In genomic region chr15:100225891-100226290, GRCm38 (mm10) we compare ENCODE assay signal across 12 mouse cellular contexts. TPM values are rescaled to one million over a fixed set of nuclear protein-coding genes. Genes with fewer than 3 reads are reported as not detected.
DNase-seq lines count a peak whose midpoint lies in the region; ATAC-seq and TF ChIP-seq lines count a peak whose summit lies in the region.
"Had no signal": no experiment of that assay in that cellular context is flagged by ENCODE, and none has a peak within 500 bp of the region (broad histone marks: within the 10 kb centered on the region; RNA-seq: fewer than 3 reads in every experiment).

No protein-coding gene starts in this region.

- H3K4me1 ChIP-seq in forebrain, postnatal 0 days (ENCODE audit: insufficient read depth) = 0 out of 2 replicates have a peak, but pooled peaks cover 9% of the 10 kb centered on the region
- H3K4me1 ChIP-seq in forebrain, embryonic 14.5 days (ENCODE audit: control insufficient read depth, insufficient read depth, low read length) = peaks cover 10% of the 10 kb centered on the region
- peaks cover 37% of the 10 kb centered on the region for H3K4me1 ChIP-seq in liver, embryonic 13.5 days (replicated peaks)

- no peaks in the 10 kb centered on the region for H3K27me3 ChIP-seq in forebrain, postnatal 0 days (ENCODE audit: insufficient read depth, low read length)
- H3K27me3 ChIP-seq in forebrain, embryonic 14.5 days (replicated peaks; ENCODE audit: control insufficient read depth, insufficient read depth, low read length) = no peaks in the 10 kb centered on the region
- H3K27me3 ChIP-seq in liver, embryonic 13.5 days = no peaks in the 10 kb centered on the region
- H3K27me3 ChIP-seq: limb, embryonic 13.5 days had no signal

- DNase-seq in forebrain, postnatal 0 days = peak; percentile 10
- no peak for DNase-seq in forebrain, embryonic 14.5 days (ENCODE audit: low spot score)
- DNase-seq in layer of hippocampus, adult 11-12 months (ENCODE audit: low spot score) = peak; percentile 22
- no peak for DNase-seq in layer of hippocampus, adult 8-10 months (ENCODE audit: low spot score in 2 of 2)
- DNase-seq in brain, embryonic 18.5 days (ENCODE audit: low read depth, low spot score) = peak; percentile 6
- DNase-seq in liver, embryonic 13.5 days = no peak
- no peak for DNase-seq in ovary, postnatal 14 days (ENCODE audit: low spot score)
- DNase-seq in thymus, adult 18-20 months = no peak
- DNase-seq: gastrocnemius, postnatal 36 days had no signal

- H3K4me2 ChIP-seq in forebrain, postnatal 0 days (ENCODE audit: low read depth) = no peak overlapping the region
- no peak overlapping the region for H3K4me2 ChIP-seq in forebrain, embryonic 14.5 days (ENCODE audit: low read length)
- H3K4me2 ChIP-seq in liver, embryonic 13.5 days = peak overlapping the region; percentile 78

- H3K9ac ChIP-seq in forebrain, postnatal 0 days = no peak overlapping the region
- H3K9ac ChIP-seq in forebrain, embryonic 14.5 days (ENCODE audit: low read length) = no peak overlapping the region
- H3K9ac ChIP-seq in liver, embryonic 13.5 days = peak overlapping the region; percentile 95; the same call in 1 of the 2 replicates
- H3K9ac ChIP-seq: limb, embryonic 13.5 days had no signal

- H3K36me3 ChIP-seq in forebrain, postnatal 0 days (ENCODE audit: insufficient read depth) = no peaks in the 10 kb centered on the region
- 0 out of 2 replicates have a peak, but pooled peaks cover 3% of the 10 kb centered on the region for H3K36me3 ChIP-seq in forebrain, embryonic 14.5 days (ENCODE audit: control insufficient read depth, insufficient read depth, low read length)
- H3K36me3 ChIP-seq in liver, embryonic 13.5 days = peaks cover 3% of the 10 kb centered on the region; the same call in 1 of the 2 replicates

- H3K4me3 ChIP-seq in forebrain, postnatal 0 days (ENCODE audit: low read depth, low read length) = no peak overlapping the region
- H3K4me3 ChIP-seq in forebrain, embryonic 14.5 days (ENCODE audit: low read depth, low read length) = no peak overlapping the region
- 0 out of 2 replicates have a peak overlapping the region, but pooled peaks have one; percentile 87 for H3K4me3 ChIP-seq in liver, embryonic 13.5 days (replicated peaks)

- ATAC-seq in forebrain, postnatal 0 days = no peak
- ATAC-seq in forebrain, embryonic 14.5 days = no peak
- no peak for ATAC-seq in liver, embryonic 13.5 days (ENCODE audit: low read depth)
- ATAC-seq: midbrain, embryonic 16.5 days had no signal

- 64% methylated on average over 1 of the region's 1 CpGs for WGBS in forebrain, postnatal 0 days
- 95% methylated on average over 1 of the region's 1 CpGs for WGBS in forebrain, embryonic 14.5 days
- 82% methylated on average over 1 of the region's 1 CpGs for WGBS in liver, embryonic 13.5 days (ENCODE audit: insufficient replicate concordance)

- no peak overlapping the region for H3K27ac ChIP-seq in forebrain, postnatal 0 days (ENCODE audit: low read depth, low read length)
- no peak overlapping the region for H3K27ac ChIP-seq in forebrain, embryonic 14.5 days (ENCODE audit: low read depth, low read length)
- peak overlapping the region; percentile 98 for H3K27ac ChIP-seq in liver, embryonic 13.5 days
- H3K27ac ChIP-seq: limb, embryonic 13.5 days had no signal

- H3K9me3 ChIP-seq in forebrain, postnatal 0 days (ENCODE audit: low read length) = no peaks in the 10 kb centered on the region
- no peaks in the 10 kb centered on the region for H3K9me3 ChIP-seq in forebrain, embryonic 14.5 days (replicated peaks; ENCODE audit: control insufficient read depth, low read length)
- peaks cover 8% of the 10 kb centered on the region; the same call in 1 of the 2 replicates for H3K9me3 ChIP-seq in liver, embryonic 13.5 days (replicated peaks)

- TF ChIP-seq CTCF in forebrain, postnatal 0 days (IDR thresholded peaks at IDR 0.05; ENCODE audit: low read depth) = no peak

RNA-seq across cellular contexts. Expression of gene Atf1, which starts 1.7 kb away (rescaled TPM):
- total RNA-seq in forebrain, postnatal 0 days (2014; rRNA removed) = 5.4 and 5.6 TPM in 2 replicates
- polyA plus RNA-seq in forebrain, postnatal 0 days (2015; fragmentation: Nextera tagmentation; extraction: Ambion mirVana) = 4.6 and 9.2 TPM in 2 replicates
- 10.3 and 12.1 TPM in 2 replicates for polyA plus RNA-seq in forebrain, embryonic 14.5 days (2014; fragmentation: Nextera tagmentation; extraction: Ambion mirVana)
- 10 to 100 TPM; 24.1 to 28.2 (median 25.9) TPM for total RNA-seq in layer of hippocampus, adult 8-10 months (2022)
- polyA plus RNA-seq in liver, embryonic 13.5 days (2015; fragmentation: Nextera tagmentation; extraction: Ambion mirVana) = 46.5 and 51.3 TPM in 2 replicates

RNA-seq across cellular contexts. Expression of gene Tmprss12, which starts 54.7 kb away (rescaled TPM):
- not detected in 2 replicates for total RNA-seq in forebrain, postnatal 0 days (2014; rRNA removed)
- not detected in 2 replicates for polyA plus RNA-seq in forebrain, postnatal 0 days (2015; fragmentation: Nextera tagmentation; extraction: Ambion mirVana)
- polyA plus RNA-seq in forebrain, embryonic 14.5 days (2014; fragmentation: Nextera tagmentation; extraction: Ambion mirVana) = not detected in 2 replicates
- not detected for total RNA-seq in layer of hippocampus, adult 8-10 months (2022)
- not detected in 2 replicates for polyA plus RNA-seq in liver, embryonic 13.5 days (2015; fragmentation: Nextera tagmentation; extraction: Ambion mirVana)
- total RNA-seq: gastrocnemius, postnatal 36 days had no signal
- polyA plus RNA-seq: kidney, embryonic 16.5 days; limb, embryonic 13.5 days; midbrain, embryonic 16.5 days had no signal

Comparison
In these comparisons a context has a peak if more than half of its experiments do, and no peak if none do; other contexts are left out.
1. DNase-seq: peak in forebrain, postnatal 0 days (single experiment), layer of hippocampus, adult 11-12 months (single experiment) and brain, embryonic 18.5 days (single experiment); none in forebrain, embryonic 14.5 days (single experiment), layer of hippocampus, adult 8-10 months (0 of 2), liver, embryonic 13.5 days (single experiment), ovary, postnatal 14 days (single experiment) and thymus, adult 18-20 months (0 of 2).